Mouse (Mus musculus) bone marrow, adult 2 months (tissue): Measurements from ENCODE around the gene Rxfp2.

Experiments
- CTCF ChIP-seq: fragments of 200-500 bp; IDR thresholded peaks from 2 replicates; pipeline ENCODE4 v1.5.1; 2011; ENCODE audit warnings: low read length, control low read depth; ENCODE audit not compliant: control insufficient read depth, insufficient read depth
- POLR2A ChIP-seq: fragments of 200-500 bp; IDR thresholded peaks from 2 replicates; pipeline ENCODE4 v1.6.1; 2011; ENCODE audit warnings: low read depth, mild to moderate bottlenecking, control low read depth, low read length, borderline replicate concordance; ENCODE audit not compliant: control insufficient read depth

DNA sequence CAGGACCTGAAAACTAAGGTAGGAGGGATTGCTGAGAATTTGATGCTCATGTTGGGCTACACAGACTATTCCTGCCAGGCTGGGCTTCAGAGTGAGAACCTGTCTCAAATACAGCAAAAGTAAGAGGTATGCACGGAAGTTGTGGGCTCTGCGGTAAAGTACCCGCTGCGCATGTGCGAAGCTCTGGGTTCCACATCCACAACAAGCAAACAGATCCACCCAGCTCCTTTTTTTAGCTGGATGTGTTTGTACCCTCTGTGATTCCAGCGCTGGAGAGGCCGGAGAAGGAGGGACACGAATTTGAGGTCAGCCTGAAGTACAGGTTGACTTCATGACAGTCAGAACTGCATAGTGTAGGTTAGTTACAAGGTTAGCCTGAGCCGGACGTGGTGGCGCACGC, 80.3 kb downstream of the Rxfp2 start:
- TF ChIP-seq CTCF (no peak), POLR2A (no peak)
